Mouse (Mus musculus) skeletal muscle tissue, adult 2 months (tissue): ENCODE results near the gene Rnd2.
"Not testable (repeated sequence)": the region's sequence is repeated elsewhere in the genome, so short reads cannot be mapped to it uniquely, and the experiment has no call there.

Experiments used
- DNase-seq: peaks from one replicate; pipeline ENCODE4 v3.0.0-alpha.2; 2012; ENCODE audit warnings: low read depth, low spot score

The Rnd2 gene

DNA sequence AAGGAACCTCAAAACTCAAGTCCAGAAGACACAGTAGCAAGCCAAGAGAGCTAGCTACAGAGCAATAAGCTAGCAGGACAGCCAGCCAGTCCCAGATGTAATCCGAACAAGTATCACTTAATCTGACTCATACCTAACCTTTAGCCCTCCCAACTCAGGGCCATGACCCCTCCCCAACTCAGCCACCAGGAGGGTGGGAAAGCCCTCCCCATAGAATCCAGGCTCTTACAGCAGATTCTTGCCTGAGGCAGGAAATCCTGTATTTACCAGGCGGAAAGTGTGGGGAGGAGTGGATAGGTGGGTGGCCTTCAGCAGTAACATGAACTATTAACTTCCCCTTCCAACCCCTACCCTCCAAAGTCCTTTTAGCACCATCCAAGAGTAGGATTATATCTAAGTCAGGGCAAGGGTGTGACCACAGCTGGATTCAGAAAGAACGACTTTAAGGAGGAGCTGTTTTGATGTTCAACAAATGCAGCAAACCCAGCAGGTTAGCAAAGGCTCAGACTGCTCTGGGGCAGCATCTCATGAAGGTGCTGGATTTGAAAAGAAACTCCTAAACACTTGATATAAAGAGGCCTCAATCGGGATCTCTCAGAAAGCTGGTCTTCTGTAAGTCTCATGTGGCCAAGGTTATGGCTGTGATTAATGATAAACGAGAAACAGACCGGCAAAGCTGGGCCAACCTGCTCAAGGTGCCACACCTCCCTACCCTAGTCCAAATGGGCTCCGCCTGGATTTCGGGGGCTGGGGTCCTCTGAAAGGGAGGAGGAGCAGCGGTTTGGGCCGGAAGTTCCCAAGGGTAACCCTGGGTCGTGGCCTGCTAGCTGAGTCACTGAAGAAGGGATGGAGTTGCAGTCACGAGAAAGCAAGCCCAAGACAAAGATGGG, at the start of gene Rnd2:
Rnd2 (plus strand) TSS at position 789 of the 890 bp plus-strand sequence.
- no peak for DNase-seq

DNA sequence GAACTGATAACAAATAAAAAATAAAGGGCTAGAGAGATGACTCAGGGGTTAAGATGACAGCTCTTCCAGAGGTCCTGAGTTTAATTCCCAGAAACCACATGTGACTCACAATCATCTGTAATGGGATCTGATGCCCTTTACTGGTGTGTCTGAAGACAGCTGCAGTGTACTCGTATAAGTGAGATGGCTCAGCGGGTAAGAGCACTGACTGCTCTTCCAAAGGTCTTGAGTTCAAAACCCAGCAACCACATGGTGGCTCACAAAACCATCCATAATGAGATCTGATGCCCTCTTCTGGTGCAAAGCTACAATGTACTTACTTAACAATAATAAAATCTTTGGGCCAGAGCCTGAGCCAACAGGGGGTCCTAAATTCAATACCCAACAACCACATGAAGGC, 49.5 kb upstream of the Rnd2 start:
- no peak for DNase-seq

DNA sequence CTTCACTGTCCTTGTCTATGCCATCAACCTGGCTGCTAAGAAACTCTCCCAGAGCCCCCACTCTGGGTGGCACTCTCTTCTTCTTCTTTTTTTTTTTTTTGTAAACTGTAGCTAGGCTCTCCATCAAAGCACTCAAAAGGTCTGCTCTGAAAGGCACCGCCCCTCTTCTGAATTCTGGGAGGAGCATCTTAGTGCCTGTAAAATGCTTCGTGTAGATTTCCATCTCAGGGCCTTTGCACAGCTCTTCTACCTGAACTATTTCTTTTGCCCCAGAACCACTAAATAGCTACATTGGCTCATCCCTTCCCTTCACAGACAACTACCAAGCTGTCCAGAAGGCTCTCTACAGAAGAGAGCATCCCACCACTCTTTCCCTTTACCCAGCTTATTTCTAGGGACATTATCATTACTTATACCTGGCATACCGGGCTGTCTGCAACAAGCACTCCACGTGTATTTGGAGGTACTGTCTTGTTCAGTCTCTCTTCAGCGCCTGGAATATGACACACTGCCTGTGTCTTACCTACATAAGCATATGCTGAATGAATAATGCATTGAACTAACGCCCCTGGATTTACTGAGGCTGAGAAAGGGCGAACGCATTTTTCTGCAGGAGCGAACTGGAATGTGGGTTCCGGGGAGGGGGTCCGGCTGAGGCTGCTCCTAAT, 48.2 kb upstream of the Rnd2 start:
- no peak for DNase-seq

DNA sequence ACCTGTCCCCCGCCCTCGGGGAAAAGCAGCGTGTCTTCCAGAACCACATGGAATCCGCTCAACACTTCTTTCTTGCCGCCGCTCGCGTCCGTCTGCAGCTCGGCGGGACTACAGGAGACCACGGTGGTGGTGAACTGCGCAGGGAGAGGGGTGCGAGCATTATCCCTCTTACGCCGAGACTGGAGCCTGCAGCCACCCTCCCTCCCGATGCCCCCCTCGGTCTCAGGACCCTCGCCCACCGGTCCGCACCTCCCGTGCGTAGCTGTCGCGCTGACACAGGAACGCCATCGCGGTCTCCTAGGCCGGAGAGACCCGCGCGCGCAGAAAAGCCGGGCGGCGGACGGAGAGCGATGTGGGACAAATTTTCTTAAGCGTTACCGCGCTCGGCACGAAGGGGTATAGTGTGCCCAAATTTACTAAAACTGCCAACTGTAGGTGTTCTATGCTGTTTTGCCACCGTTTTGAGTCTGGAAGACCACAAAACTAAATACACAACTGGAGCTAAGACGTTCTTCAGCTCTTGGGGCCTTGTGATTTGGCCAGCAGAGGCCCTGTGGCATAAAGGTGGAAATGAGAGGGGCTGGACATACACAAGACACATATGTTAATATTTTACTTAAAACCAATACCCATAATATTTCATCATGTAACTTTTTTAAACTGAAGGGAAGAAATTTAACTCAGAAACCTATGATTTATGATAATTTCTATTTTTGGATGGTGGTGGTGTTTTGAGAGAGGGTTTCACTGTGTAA, 47.5 kb upstream of the Rnd2 start, which contains the start of gene Aarsd1:
Aarsd1 (minus strand) TSS at position 515 of the 755 bp plus-strand sequence.
- peak; percentile 62 for DNase-seq

DNA sequence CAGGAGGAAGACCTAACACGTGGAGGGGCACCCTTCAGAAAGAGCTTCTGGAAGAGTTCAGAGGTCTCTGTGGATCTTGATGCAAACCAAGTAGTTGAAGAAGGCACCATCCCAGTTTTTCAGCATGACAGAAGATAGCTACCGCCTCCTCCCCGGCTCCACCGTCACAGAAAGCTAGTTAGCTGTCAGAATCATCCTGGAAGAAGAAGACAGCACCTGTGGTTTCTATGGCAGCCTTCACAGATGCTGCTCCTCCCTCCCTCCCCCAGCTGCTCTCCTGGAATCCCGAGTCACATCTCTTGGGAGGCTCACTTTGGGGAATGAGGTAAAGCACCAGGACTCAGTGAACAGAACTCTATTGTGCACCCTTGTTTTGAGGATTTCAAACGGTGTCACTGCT, 45.8 kb upstream of the Rnd2 start:
- no peak for DNase-seq

DNA sequence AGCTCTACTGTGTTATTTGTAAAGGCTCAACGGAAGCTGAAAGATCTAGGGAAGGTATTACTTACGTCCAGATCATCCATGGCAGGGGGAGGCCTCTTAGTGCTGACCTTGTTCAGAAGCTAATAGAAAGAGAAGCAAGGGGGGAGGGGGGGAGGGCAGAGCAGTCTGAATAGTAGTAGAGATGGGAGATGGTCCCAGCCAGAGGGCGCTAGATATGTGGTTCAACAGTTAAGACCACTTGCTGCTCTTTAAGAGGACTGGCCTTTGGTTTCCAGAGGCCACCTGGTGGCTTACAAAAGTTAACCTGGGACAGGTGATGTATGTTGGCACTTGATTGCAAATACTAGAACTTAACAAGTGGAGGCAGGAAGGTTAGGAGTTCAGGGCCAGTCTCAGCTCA, 45.2 kb upstream of the Rnd2 start:
- no peak for DNase-seq

DNA sequence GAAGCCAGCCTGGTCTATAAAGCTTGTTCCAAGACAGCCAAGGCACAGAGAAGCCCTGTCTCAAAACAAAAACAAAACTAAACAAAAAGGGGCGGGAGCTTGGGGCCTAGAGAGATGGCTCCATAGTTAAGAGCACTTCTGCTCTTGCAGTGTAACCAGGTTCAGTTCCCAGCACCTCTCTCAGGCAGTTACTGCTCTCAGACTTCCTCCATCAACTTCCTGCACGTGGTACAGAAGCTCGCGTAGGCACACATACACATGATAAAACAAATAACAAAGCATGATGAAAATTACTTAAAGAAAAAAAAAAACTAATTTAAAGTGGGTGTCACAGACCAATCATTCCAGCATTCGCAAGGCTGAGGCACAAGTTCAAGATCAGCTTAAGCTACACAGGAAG, 44.7 kb upstream of the Rnd2 start:
- DNase-seq: no peak

DNA sequence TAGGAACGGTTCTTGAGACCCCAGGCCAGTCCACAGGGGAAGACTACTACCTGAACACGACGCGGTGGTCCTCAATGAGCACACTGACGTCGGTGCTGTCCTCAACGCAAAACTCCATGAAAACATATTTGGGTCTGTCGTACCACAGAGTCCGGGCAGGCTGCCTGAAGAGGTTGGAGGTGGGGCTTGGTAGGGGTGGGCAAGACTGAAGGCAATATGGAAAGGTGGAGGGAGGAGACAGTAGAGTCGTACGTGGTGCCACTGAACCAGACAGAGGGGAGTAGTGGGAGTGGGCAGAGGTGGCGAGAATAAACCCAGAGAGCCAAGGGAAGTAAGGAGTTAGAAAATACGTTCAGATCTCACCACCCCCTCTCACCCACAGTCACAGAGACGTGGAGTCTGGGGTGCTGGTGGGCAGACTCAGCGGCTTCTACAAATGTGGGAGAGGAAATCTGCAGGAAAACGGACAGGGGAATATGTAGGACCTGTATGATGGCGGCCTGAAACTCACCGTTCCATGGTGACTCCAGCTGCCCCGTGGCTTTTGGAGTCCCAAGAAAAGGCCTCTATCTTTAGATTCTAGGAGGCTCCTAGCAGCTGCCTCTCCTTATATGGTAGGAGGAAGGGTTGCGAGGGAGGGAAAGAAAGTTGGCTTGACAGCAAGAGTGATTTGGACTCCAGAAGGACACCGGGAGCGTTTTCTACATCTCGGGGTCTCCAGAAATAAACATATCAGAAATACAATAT, 40.5 kb upstream of the Rnd2 start, which contains the start of gene Gm27029:
Gm27029 (minus strand) TSS at position 692 of the 747 bp plus-strand sequence.
- peak; percentile 77 for DNase-seq

DNA sequence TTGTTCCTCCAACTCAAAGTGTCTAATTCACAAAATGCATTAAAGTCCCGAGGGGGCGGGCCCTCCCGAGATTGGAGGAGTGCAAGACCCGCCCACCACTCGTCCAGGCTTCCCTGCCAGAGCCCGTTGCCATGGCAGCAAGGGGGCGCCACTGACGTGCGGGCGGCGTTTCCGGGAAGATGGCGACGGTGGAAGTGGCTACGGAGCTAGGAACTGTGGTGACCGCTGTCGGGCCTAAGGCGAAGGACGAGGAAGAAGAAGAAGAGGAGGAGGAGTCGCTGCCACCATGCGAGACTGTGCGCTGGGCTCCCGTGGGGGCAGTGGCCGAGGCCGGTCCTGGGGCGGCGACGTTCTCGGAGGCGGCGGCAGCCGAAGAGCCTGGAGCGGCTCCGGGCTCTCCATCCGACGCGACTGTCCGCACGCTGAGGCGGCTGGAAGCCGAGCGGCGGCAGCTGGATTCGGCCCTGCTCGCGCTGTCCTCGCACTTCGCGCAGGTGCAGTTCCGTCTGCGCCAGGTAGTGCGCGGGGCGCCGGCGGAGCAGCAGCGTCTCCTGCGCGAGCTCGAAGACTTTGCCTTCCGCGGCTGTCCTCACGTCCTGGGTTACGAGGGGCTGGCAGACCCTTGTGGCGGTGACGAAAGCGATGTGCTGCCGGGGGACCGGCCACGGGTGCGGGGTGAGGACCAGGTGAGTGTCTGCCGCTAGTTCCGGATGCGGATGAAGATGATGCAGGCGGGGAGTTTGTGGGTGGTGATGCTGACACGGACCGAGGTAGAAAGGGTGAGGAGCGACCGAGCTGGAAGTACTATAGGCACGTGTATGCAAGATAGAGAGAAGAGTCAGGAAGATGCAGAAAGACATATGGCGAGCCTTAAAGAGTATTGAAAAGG, 39.6 kb upstream of the Rnd2 start, which contains the start of the genes Rundc1 and Ptges3l:
Rundc1 (plus strand) TSS at position 161 of the 889 bp plus-strand sequence.
Ptges3l (minus strand) TSS at position 409 of the 889 bp plus-strand sequence.
- DNase-seq: peak; percentile 93

DNA sequence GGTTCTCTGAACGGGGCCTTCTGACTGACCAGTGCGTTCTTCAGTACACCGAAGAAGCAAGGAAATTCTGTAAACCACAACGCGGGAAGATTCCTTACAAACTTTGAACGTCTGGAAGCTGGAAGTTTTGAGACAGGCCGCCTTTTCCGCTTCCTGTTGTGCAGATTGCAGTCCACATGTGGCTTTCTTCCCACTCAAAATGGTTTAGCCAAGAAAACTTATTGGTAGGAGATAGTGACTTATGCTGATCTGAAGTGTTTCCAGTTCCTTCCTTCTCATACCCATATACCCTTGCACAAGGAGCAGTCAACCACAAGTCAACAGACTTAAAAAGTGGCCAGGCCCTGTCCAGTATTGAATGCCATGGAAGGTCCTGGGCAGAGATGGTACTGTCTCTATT, 38.6 kb upstream of the Rnd2 start:
- no peak for DNase-seq

DNA sequence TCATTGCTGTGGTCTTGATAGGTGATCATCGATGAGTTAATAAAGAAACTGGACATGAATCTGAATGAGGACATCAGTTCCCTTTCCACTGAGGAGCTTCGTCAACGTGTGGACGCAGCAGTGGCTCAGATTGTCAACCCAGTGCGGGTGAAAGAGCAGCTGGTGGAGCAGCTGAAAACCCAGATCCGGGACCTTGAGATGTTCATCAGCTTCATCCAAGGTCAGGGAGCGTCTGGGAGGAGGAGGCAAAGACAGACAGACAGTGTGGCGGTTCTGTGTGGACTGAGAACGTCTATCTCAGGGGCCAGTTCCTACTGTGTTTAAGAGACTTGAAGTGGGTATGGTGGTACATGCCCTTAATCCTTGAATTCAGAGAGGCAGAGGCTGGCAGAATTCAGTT, 33.5 kb upstream of the Rnd2 start:
- DNase-seq: no peak

DNA sequence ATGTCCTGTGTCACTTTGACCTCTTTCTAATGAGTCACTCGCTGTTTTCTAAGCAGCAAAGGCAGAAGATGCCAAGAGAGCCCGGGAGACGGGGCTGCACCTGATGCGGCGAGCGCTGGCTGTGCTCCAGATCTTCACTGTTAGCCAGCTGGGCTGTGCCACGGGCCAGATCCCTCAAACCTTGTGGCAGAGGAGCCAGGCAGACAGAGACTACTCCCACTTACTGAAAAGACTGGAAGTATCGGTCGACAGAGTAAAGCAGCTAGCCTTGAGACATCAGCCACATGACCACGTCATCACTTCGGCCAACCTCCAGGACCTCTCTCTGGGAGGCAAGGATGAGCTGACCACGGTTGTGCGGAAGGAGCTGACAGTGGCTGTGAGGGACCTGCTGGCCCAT, 31.4 kb upstream of the Rnd2 start:
- no peak for DNase-seq

DNA sequence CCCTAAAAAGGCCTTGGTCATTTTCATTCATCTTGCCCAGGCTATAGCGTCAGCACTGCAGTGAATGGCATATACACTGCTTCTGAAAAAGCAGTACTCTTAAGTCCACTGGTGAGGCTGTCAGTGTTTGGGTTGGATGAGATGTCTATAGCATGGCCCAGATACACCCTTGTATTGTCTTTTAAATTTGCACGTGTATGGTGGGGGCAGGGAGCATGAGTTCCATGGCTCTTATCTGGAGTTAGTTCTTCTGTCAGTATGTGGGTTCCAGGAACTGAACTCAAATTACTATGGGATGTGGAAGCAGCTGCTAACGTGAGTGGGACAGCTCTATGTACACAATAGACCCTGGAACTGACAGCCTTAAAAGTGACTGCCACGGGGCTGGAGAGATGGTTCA, 29.0 kb upstream of the Rnd2 start:
- no peak for DNase-seq

DNA sequence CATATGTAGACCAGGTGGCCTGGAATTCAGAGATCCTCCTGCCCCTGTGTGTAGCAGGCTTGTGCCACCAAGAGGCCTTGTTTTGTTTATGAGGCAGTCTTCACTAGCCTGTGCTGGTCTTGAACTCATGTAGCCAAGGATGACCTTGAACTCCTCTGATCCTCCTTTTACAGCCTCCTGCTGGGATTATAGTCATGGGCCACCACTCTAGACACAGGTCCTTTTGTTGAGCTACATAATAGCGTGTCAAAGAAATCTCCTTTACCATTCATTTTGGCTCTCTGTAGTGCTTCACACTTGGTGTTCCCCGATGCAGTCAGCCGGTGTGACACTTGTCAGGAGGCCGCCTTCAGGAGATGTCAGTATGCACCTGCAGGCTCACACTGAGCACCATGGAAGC, 27.9 kb upstream of the Rnd2 start:
- no peak for DNase-seq

DNA sequence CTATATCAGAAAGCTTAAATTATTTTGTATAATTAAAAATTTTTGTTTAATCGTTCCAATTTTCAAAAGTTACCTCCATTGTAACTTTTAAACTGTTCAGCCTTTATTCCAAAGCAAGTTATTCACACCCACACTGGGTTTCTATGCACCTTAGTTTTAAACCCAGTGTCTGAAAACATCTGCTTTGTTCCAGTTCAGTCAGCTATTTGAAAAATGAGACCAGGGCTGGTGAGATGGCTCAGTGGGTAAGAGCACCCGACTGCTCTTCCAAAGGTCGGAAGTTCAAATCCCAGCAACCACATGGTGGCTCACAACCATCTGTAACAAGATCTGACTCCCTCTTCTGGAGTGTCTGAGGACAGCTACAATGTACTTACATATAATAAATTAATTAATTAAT, 26.8 kb upstream of the Rnd2 start:
- DNase-seq: not testable (repeated sequence)

DNA sequence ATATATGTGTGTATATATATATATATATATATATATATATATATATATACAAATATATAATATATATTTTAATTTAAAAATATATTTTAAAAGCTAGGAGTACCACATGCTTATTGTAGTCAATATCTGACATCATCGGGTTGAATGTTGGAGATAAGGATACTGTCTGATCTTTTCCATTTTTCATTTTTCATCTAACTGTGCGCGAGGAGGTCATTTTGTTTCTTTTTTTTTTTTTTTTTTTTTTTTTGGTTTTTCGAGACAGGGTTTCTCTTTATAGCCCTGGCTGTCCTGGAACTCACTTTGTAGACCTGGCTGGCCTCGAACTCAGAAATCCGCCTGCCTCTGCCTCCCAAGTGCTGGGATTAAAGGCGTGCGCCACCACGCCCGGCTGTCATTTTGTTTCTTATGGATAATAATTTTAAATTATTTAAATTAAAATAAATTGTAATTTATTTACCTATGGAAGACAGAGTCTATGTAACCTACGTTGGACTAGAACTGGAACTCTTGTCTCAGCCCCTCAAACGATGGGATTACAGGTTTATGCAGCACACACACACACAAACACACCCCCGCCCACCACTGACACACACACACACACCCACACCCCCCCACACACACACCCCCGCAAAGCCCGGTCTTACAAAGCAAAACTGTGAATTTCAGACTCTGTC, 23.2 kb upstream of the Rnd2 start:
- DNase-seq: not testable (repeated sequence)

DNA sequence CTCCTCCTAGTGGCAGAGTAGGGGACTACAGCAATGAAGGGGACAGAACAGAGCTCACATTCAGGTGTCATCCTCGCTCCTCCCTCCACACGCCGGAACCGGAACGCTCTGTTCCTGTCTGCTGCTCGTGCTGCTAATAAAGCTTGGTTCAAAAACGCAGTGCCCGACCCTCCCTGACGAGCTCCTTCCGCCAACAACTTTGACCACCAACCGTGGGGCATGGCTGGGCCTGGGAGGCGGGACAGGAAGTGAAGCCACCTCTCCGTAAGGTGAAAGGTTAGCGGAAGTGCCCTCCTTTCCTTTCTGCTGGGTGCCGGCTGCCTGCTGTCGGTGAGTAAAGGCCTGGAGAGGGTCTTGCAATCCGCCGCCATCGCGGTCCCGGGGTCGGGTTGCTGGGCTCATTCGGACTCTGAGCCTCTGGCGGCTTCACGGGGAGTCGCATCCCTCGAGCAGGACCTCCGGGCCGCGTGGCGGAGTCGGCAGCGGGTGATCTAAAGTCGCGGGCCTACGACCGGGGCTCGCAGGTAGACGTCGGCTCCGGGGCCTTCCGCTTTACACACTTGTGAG, 22.6 kb upstream of the Rnd2 start, which contains the start of gene Rpl27:
Rpl27 (plus strand) TSS at position 172 of the 567 bp plus-strand sequence.
- DNase-seq: peak; percentile 99

DNA sequence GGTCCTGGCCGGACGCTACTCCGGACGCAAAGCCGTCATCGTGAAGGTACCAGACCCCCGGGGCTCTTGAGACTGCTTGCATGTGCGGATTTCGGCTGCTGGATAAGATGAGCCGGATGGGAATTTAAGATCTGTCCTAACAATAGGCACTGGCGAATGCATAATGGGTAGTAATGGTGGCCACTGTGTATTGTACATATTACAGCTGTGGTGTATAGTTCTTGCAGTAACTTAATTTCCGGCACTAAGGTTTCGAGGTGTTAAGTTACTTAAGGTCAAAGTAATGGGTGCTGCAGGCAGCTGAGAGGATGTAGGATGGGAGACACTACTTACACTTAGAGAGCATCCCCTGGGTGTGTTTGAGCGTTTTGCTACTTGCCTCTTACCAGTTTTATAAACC, 22.0 kb upstream of the Rnd2 start:
- no peak for DNase-seq

DNA sequence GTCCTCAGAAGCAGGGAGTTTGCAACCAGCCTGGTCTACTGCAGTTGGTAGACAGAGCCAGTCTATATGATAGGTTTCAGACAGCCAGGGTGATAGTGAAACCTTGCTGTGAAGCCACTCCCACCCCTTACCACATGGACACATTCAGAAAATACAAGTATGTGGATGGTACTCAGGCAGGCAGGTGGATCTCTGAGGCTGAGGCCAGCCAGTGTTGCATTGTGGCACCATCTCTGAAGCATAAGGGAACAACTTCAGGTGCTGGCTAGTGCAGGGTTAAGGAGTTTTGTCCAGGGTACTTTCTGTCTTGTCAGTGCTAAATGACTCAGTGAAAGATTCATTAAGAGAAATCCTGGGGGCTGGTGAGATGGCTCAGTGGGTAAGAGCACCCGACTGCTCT, 18.5 kb upstream of the Rnd2 start:
- DNase-seq: no peak
